Mouse (Mus musculus) MEL (cell line): ENCODE measurements around the gene Zswim9.

Experiments used
- CTCF ChIP-seq, 3 experiments: IDR thresholded peaks in 2 of 3; conservative IDR thresholded peaks in 1 of 3; 2 replicates each; pipeline ENCODE4 v1.5.1; 2011 to 2012; ENCODE audit warnings: low read length in 3 of 3, low read depth in 2 of 3, mild to moderate bottlenecking in 2 of 3, improper control_type of control experiment in 1 of 3, inconsistent platforms in 1 of 3, mixed read lengths in 1 of 3, moderate library complexity in 1 of 3; ENCODE audit not compliant: control insufficient read depth in 1 of 3, insufficient read depth in 1 of 3, poor library complexity in 1 of 3, severe bottlenecking in 1 of 3
- EP300 ChIP-seq, 2 experiments: IDR thresholded peaks; 2 replicates each; pipeline ENCODE4 v1.6.1; 2011; ENCODE audit warnings: improper control_type of control experiment in 2 of 2, low read length in 2 of 2, low read depth in 1 of 2, mild to moderate bottlenecking in 1 of 2
- GATA1 ChIP-seq: IDR thresholded peaks from 2 replicates; pipeline ENCODE4 v1.6.1; 2011; ENCODE audit warnings: low read depth, low read length, improper control_type of control experiment
- HCFC1 ChIP-seq: IDR thresholded peaks from 2 replicates; pipeline ENCODE4 v1.6.1; 2012; ENCODE audit warnings: low read depth, mild to moderate bottlenecking, inconsistent platforms, low read length, improper control_type of control experiment, moderate library complexity
- JUND ChIP-seq: IDR thresholded peaks from 2 replicates; pipeline ENCODE4 v1.6.1; 2011; ENCODE audit warnings: low read depth, mild to moderate bottlenecking, improper control_type of control experiment, low read length
- KAT2A ChIP-seq: conservative IDR thresholded peaks from 2 replicates; pipeline ENCODE4 v1.6.1; 2012; ENCODE audit warnings: low read depth, low read length, improper control_type of control experiment, inconsistent platforms
- MYB ChIP-seq: IDR thresholded peaks from 2 replicates; pipeline ENCODE4 v1.6.1; 2011; ENCODE audit warnings: mild to moderate bottlenecking, low read depth, low read length, improper control_type of control experiment
- MYC ChIP-seq: IDR thresholded peaks from 2 replicates; pipeline ENCODE4 v1.6.1; 2011; ENCODE audit warnings: low read depth, mild to moderate bottlenecking, low read length, improper control_type of control experiment, moderate library complexity
- NELFE ChIP-seq: IDR thresholded peaks from 2 replicates; pipeline ENCODE4 v1.6.1; 2011; ENCODE audit warnings: low read depth, low read length, improper control_type of control experiment
- NRF1 ChIP-seq: IDR thresholded peaks from 2 replicates; pipeline ENCODE4 v1.6.1; 2014; ENCODE audit warnings: low read depth, mild to moderate bottlenecking, inconsistent platforms, low read length, improper control_type of control experiment, moderate library complexity; ENCODE audit not compliant: poor library complexity, insufficient read depth, severe bottlenecking
- POLR2A ChIP-seq, 2 experiments: IDR thresholded peaks; 2 replicates each; pipeline ENCODE4 v1.6.1; 2011 to 2012; ENCODE audit warnings: low read length in 2 of 2, mild to moderate bottlenecking in 2 of 2, control low read depth in 1 of 2, improper control_type of control experiment in 1 of 2, low read depth in 1 of 2, moderate library complexity in 1 of 2; ENCODE audit not compliant: control insufficient read depth in 1 of 2, insufficient read depth in 1 of 2, poor library complexity in 1 of 2
- TCF12 ChIP-seq: IDR thresholded peaks from 2 replicates; pipeline ENCODE4 v1.6.1; 2014; ENCODE audit warnings: low read depth, mild to moderate bottlenecking, inconsistent platforms, low read length, improper control_type of control experiment, moderate library complexity
- ZMIZ1 ChIP-seq: IDR thresholded peaks from 2 replicates; pipeline ENCODE4 v1.6.1; 2012; ENCODE audit warnings: low read depth, mild to moderate bottlenecking, inconsistent platforms, low read length, improper control_type of control experiment, moderate library complexity

DNA sequence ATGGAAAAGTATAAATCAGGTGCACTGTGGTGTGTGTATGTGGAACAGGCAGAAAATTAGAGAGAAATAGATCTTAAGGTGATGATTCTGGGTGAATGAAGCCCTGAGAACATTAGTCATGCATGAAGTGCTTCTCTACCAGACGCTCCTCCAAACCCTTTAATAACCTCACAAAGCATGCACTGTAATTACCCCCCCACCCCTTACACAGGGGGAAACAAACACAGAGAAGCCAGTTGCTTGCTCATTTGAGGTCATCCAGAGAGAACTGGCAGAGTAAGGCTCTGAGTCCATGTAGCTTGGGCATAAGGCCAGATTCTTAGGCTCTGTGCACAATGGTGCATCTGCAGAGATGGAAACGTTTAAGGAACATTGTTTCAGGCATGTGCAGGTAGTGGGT is 14.1 kb downstream of the Zswim9 start:
- no peak for TF ChIP-seq NELFE
- no peak for TF ChIP-seq NRF1
- TF ChIP-seq POLR2A (IDR thresholded peaks at IDR 0.05; ENCODE audit: control insufficient read depth in 1 of 2, insufficient read depth in 1 of 2, low read depth in 1 of 2, low read length in 2 of 2, poor library complexity in 1 of 2) = no peak
- no peak for TF ChIP-seq TCF12
- TF ChIP-seq JUND = no peak
- no peak for TF ChIP-seq EP300 (IDR thresholded peaks at IDR 0.05; ENCODE audit: low read depth in 1 of 2, low read length in 2 of 2)
- TF ChIP-seq MYC = no peak
- TF ChIP-seq KAT2A = no peak
- no peak for TF ChIP-seq ZMIZ1
- no peak for TF ChIP-seq CTCF (IDR thresholded peaks at IDR 0.05 in 2 of 3, conservative IDR thresholded peaks at IDR 0.05 in 1 of 3; ENCODE audit: control insufficient read depth in 1 of 3, insufficient read depth in 1 of 3, low read depth in 2 of 3, low read length in 3 of 3, poor library complexity in 1 of 3, severe bottlenecking in 1 of 3)
- no peak for TF ChIP-seq GATA1
- no peak for TF ChIP-seq MYB
- no peak for TF ChIP-seq HCFC1
